Mouse (Mus musculus) C2C12 (cell line): ENCODE data around the gene Arhgap15.

Experiments
- CEBPB ChIP-seq: IDR thresholded peaks from one replicate; pipeline ENCODE4 v1.6.1; 2011; ENCODE audit warnings: low read depth, mild to moderate bottlenecking, control low read depth, moderate library complexity
- CTCF ChIP-seq: IDR thresholded peaks from one replicate; pipeline ENCODE4 v1.5.1; 2011; ENCODE audit not compliant: control insufficient read depth, insufficient read depth, insufficient read length
- MYOG ChIP-seq: IDR thresholded peaks from one replicate; pipeline ENCODE4 v1.6.1; 2011; ENCODE audit not compliant: control insufficient read depth, insufficient read length; ENCODE audit errors: extremely low read depth

DNA sequence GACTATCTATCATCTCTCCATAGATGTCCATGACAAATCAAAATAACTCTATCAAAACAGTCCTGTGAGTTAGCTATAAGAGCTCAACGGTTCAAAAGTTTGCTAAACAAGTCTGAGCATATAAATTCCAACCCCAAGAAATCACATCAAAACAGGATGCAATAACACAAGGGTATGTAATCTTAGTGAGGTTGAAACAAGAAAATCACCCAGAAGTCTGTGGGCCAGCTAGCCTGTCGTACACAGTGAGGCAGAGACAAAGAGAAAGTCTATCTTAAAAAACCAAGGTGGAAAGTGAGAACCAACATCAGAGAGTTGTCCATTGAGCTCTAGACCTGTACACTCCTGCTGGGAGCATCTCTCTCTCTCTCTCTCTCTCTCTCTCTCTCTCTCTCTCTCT is 8.0 kb downstream of the Arhgap15 start:
- TF ChIP-seq CTCF (no peak), CEBPB (no peak), MYOG (no peak)
